Mouse (Mus musculus) spleen, postnatal 0 days (tissue): ENCODE measurements around the gene Gm49384. TPM values are rescaled to one million over a fixed set of nuclear protein-coding genes. Genes with fewer than 3 reads are reported as not detected.

Experiments
- polyA plus RNA-seq: library from polyadenylated mRNA; unstranded; fragments of >200 nt; fragmentation: Nextera tagmentation; extraction: Ambion mirVana; gene quantifications from 2 replicates; pipeline ENCODE4 v1.2.1, GENCODE M21; 2015

Gm49384 gene
- 23.7 and 24.5 TPM in 2 replicates for polyA plus RNA-seq

GRCm38 (mm10) chr12:69204052-69204833 is at the start of gene Gm49384:
Gm49384 (minus strand) TSS chr12:69204267.

GRCm38 (mm10) chr12:69240876-69241275 is 36.8 kb upstream of the Gm49384 start, which contains the start of gene Klhdc1:
Klhdc1 (plus strand) TSS chr12:69241176.

GRCm38 (mm10) chr12:69227776-69228466 is 23.9 kb upstream of the Gm49384 start, which contains the start of gene Pole2:
Pole2 (minus strand) TSS chr12:69228195.

GRCm38 (mm10) chr12:69198164-69198535 is 5.9 kb downstream of the Gm49384 start, which contains the start of gene Dnaaf2:
Dnaaf2 (minus strand) TSS chr12:69198429.

GRCm38 (mm10) chr12:69196444-69197377 is 7.4 kb downstream of the Gm49384 start, which contains the start of gene Gm49383:
Gm49383 (minus strand) TSS chr12:69197104.

GRCm38 (mm10) chr12:69183583-69184308 is 20.3 kb downstream of the Gm49384 start, which contains the start of the genes Rpl36al and Mgat2:
Rpl36al (minus strand) TSS chr12:69184083.
Mgat2 (plus strand) TSS chr12:69184157.

GRCm38 (mm10) chr12:69168461-69169106 is 35.5 kb downstream of the Gm49384 start, which contains the start of gene Lrr1:
Lrr1 (plus strand) TSS chr12:69168814.

GRCm38 (mm10) chr12:69158765-69159577 is 45.1 kb downstream of the Gm49384 start, which contains the start of gene Rps29:
Rps29 (minus strand) TSS chr12:69159186.

Other genes with a start within 250 kb of the Gm49384 start
- 2,094 and 2,254 TPM in 2 replicates for gene Rps29, start 45.1 kb downstream of the Gm49384 start, polyA plus RNA-seq
- 25.9 and 32.1 TPM in 2 replicates for gene Lrr1, start 35.5 kb downstream of the Gm49384 start, polyA plus RNA-seq
- 568 and 588 TPM in 2 replicates for gene Rpl36al, start 20.2 kb downstream of the Gm49384 start, polyA plus RNA-seq
- gene Mgat2, start 20.1 kb downstream of the Gm49384 start, polyA plus RNA-seq, result 31.0 and 35.0 TPM in 2 replicates
- 24.1 and 27.3 TPM in 2 replicates for gene Gm49383, start 7.2 kb downstream of the Gm49384 start, polyA plus RNA-seq
- gene Dnaaf2, start 5.8 kb downstream of the Gm49384 start, polyA plus RNA-seq, result 7.0 and 9.0 TPM in 2 replicates
- 22.5 and 27.0 TPM in 2 replicates for gene Pole2, start 23.9 kb upstream of the Gm49384 start, polyA plus RNA-seq
- gene Klhdc1, start 36.9 kb upstream of the Gm49384 start, polyA plus RNA-seq, result 10.3 and 11.9 TPM in 2 replicates
- gene Klhdc2, start 92.4 kb upstream of the Gm49384 start, polyA plus RNA-seq, result 92.4 and 102 TPM in 2 replicates
- gene Nemf, start 152.9 kb upstream of the Gm49384 start, polyA plus RNA-seq, result 57.4 and 64.4 TPM in 2 replicates
- 47.8 and 49.0 TPM in 2 replicates for gene Arf6, start 167.9 kb upstream of the Gm49384 start, polyA plus RNA-seq
- 0.53 and 1.00 TPM in 2 replicates for gene Gm9887, start 168.2 kb upstream of the Gm49384 start, polyA plus RNA-seq